Mouse (Mus musculus) frontal cortex, postnatal 10 days (tissue): ENCODE measurements at regions not wholly inside any gene's neighbourhood (a gene's known extent, or its start where the extent isn't known, plus 50 kb on each side); places are given as distances from the start of the nearest gene placed in this dataset.

Source experiments
- DNase-seq, 2 experiments: peaks; one replicate each; pipeline ENCODE4 v3.0.0; 2022; ENCODE audit warnings: low spot score in 2 of 2, mixed read lengths in 1 of 2

DNA sequence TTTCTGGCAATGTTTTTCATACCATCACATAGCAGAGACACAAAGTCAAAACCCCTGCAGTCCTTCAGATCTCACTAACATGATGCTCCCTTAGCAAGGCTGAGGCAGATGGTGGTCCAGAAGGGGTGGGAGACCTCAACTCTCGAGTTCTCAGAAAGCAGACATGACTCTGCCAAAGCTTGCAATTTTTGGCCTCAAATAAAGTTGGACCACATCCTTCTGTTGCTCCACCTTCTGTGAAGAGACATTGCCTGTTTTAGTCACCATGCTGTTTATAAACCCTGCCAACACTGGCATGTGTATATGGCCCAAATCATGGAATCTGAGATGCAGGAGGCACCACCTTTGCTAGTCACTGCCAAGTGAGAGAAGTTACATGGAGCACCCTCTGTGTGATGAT lies 860.1 kb downstream of the Epha4 start:
- no peak for DNase-seq

- DNase-seq, result no peak
These were observed 856.7 kb downstream of the Epha4 start for GRCm38 (mm10) chr1:76658228-76658627.

DNA sequence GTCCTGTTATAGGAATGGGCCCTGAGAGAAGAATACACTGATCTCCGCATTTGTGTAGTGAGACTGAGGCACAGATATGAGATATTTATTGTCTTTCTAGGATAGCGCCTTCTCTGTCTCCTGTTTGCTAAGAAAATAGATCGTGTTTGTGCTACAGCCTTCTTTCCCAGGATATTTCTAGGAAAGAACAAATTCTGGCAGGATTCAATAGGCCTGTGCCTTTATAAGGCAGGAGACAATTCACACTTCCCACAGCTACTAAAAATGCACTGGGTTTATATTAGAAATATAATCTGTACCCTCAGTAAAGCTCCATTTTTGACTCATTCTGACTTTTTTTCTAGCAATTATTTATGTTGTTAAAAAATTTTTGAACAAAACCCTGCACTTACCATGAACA lies 854.7 kb downstream of the Epha4 start:
- no peak for DNase-seq

DNA sequence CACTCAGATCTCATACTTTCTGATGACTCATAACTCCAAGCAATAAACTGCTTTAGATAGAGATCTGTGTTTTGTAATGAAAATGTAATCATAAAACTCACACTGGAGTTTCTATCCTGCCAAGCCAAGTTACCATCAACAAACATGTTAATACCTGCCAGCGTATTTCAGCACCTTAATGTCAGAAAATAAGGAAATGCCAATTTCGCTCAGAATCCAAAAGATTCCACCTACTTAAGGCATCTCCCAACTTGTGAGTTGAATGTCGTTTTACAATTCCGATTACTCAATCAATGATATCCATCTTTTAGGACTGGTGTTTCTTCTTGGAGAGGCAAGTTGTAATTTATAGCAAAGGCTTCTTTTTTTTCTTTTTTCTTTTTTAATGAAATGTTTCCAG lies 850.5 kb downstream of the Epha4 start:
- DNase-seq, result no peak

- no peak for DNase-seq
These were observed 838.1 kb downstream of the Epha4 start for GRCm38 (mm10) chr1:76676836-76677235.

DNA sequence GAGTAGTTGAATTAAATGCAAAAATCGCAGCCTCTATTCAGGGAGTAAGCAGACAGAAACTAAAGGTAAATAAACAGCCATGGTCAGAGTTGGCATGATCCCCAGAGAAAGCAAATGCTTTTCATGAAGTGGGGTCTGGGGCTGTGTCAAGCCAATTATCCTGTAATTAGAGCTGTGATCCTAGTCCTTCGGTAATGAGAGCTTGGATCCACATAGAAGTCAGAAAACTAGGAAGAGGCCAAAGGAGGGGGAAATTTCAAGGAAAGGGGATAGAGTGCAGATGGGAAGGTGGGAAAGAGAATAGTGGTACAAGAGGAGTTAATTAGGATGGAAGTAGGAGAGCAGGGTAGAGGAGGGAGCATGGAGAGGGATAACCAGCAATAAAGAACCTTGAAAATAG lies 809.3 kb downstream of the Epha4 start:
- no peak for DNase-seq

DNA sequence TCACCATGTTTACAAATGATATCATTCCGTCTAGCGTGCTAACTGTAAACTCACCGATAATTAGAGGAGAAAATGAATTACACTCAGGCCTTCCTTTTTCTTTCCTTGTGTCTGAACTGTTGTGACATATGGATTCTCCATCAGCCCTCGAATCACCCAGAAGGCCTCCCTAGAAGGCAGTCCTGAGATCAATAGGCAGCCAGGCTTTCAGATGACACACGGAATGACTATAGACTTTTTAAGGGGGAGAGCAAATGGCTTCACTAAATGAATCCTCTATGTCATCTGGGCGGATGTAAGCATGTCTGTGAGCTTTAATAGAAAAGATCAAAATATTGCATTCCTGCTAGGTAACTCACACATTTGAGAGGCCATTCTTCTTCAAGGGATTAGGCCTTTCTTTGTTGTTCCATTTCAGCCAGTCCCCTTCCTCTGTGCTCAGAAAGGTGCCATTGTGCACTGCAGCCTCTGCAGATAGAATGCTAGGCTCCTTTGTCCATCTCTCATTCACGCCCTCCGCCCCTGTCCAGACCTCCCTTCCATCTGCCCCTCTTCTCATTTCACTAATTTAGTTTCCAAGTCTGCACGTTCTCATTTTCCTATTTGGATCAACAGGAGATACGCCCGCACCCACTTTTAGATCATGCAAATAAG lies 797.1 kb downstream of the Epha4 start:
- no peak for DNase-seq

GRCm38 (mm10) chr1:76724453-76724852 lies 790.4 kb downstream of the Epha4 start:
- no peak for DNase-seq

DNA sequence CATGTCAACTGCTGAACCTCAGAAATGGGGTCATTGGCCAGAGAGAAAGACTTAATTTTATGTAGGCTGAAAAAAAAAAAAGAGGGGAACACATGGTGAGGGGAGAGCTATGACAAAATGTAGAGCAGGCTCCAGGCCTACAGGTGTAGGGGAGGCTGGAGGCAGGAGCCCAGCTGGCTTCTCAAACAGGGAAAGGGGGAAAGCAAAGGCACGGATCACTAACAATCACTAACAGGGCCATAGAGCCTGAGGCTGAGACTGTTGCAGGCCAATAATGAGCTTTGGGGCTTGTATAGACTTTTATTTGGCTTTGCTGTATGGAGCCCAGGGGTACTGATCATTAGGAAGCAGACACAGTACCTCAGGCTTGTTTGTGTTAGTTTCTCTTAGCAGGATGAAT lies 777.9 kb downstream of the Epha4 start:
- no peak for DNase-seq

DNA sequence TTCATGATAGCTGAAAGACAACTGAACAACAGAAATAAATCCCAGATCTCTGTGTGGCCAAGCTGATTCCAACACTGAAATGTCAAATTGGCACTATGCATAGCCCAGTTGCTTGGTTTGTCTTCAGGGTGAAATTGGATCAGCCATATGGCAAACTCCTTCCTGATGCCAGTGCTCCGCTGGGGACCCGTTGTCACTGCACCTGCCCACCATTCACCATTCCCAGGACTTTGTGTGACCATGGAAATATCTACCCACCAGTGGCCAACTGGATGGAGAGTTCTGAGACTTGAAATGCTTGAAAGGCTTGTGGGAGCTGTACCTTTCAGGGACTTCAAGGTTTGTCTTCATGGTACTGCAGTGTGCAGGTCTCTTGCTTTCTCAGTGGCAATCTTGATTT lies 777.2 kb downstream of the Epha4 start:
- DNase-seq, result no peak

- DNase-seq, result no peak
These were observed 742.2 kb downstream of the Epha4 start for GRCm38 (mm10) chr1:76772694-76773093.

GRCm38 (mm10) chr1:76786871-76787270 lies 728.0 kb downstream of the Epha4 start:
- DNase-seq, result no peak

DNA sequence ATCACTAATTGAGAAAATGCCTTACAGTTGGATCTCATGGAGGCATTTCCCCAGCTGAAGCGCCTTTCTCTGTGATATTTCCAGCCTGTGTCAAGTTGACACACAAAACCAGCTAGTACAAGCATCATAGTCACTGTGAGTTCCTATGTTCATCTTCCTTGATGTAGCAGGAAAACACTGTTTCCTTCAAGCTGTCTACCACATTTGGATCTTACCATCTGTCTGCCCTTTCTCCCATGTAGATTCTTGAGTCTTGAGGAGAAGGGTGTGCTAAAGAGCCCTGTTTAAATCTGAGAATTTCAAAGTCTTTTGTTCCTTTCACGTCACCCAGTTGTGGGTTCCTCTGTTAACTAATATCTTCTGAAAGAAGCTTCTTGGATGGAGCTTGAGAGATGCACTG lies 721.5 kb downstream of the Epha4 start:
- DNase-seq, result no peak

- no peak for DNase-seq
These were observed 695.0 kb downstream of the Epha4 start for GRCm38 (mm10) chr1:76819906-76820305.

- peak in 1 of 2 experiments; percentile 11 for DNase-seq
These were observed 693.3 kb downstream of the Epha4 start for GRCm38 (mm10) chr1:76821610-76822009.

DNA sequence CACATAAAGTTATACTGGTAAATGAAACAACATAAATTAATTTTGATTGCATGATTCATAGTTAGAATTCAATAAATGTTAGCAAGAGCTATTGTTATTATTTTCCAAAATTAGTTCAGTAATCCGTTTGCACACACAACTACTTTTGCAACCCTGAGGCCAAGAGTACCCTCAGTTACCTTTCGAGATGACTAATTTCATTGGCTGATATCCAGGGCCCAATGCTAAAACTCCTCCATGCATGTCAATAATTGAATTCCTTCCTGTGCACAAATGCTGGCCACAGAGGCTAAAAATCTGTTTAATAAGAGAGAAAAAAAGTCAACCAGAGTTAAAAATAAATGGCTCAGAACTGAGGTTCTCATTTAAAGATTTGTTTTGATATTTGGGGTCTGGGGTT lies 685.2 kb downstream of the Epha4 start:
- DNase-seq, result no peak

GRCm38 (mm10) chr1:76832311-76832710 lies 682.6 kb downstream of the Epha4 start:
- DNase-seq, result no peak

DNA sequence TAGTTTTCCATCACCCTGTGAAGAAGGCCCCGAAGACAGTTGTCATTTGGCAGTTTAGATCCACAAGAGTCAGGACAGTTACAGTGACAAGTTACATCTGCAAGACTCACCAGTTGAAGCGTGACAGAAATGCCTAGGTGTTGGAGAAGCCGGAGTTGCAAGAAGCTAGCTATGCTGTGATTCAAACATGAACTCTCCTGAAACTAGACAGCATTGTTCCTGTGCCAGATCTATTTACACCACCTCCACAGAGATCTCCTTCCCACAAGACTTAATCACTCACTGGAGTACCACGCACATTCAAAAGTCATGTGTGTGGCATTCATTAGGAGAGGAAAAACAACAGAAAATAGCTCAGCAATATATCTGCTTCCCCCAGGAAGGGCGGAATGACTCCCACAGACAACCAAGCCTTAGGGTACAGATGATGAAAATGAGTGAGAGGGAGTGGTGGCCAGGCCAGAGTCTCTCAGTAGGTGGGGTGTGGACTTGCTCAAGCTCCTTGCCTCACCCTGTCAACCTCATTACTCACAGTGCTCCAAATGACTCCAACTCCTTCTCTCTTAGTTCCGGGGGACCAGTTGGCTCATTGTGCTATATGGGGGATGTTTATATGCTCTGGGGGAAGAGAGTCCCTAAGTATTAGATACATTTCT lies 679.7 kb downstream of the Epha4 start:
- DNase-seq, result no peak

- DNase-seq, result no peak
These were observed 665.5 kb downstream of the Epha4 start for GRCm38 (mm10) chr1:76849346-76849745.

DNA sequence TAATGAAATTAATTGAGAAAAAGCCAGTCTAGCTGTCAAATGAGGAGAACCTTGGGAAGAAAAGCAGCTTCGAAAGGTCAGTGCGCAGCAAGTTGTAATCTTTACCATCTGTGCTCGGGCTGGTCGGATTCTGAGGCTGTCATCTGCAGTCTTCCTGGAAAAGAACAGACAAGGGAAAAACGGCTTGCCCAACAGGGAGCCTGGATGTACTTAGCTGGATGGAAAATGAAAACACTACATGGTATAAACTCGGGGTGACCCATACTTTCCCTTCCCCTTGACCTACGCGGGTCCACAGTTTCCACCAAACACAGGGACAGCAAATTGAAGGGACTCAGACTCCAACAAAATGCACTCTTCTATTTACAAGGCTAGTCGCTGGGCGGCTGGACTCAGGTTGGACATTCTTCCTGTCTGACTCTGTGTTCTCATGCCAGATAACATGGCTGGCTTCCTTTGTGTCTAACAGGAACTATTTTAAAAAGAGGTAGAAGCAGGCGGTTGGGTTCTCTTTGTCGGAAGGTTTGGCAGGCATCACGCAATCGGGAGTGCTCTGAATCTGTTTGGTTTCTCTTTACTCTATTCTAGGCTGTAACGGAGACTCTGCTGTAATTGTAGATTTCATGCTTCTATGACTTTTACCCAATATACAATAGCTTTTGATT lies 648.5 kb downstream of the Epha4 start:
- DNase-seq, result peak in 1 of 2 experiments; percentile 7

- no peak for DNase-seq
These were observed 641.7 kb downstream of the Epha4 start for GRCm38 (mm10) chr1:76873207-76873606.

DNA sequence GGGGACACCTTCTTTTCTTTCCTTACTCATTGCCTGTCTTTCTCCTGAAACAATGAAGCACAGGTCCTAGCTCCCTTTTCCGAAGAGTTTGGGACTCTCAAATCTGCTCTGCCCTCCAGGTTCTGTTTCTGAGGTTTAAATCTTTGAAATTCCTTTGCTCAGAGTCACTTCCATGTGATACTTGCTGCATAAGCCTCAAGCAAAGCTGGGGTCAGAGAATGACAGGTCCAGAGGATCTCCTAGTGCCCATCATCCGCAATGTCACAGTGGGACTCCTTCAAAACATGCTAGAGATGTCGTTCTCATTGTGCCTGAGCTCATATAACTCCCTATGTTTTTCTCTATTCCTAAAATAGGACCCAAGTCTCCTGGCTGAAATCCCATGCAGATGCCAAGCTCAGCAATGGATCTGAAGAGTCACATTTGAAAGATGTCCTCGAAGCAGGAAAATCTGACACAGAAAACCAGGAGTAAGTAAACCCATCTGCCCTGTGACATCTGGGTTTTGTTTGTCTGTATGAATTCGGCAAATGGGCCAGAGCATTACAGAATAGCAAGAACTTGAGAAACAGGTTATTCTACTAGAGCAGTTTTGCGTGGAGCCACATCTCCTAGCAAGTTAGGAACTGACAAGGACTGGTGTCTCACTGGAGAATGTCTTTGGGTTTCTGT lies 634.6 kb downstream of the Epha4 start:
- DNase-seq, result no peak

DNA sequence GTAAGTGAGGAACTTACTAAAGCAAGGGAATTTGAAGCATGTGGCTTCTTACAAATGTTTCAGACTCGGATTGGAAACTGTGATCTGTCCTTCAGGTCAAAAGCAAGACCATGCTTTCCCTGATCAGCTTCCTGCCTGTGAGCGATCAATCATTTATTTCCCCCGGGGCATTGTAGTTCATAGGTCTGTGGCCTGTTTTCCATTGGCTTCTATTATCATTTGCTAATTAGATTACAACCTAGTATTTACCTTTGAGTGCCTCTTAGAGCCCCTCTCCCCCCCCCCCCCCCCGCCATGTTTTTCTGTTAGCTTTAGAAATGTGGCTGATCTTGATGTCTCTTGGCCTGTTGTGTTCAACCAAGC lies 634.1 kb downstream of the Epha4 start:
- no peak for DNase-seq
